Mouse (Mus musculus) kidney, postnatal 4 days (tissue): Measurements from ENCODE around the gene Coil.
A peak's percentile ranks its signal among the peaks of the same experiment; 100 is the strongest.
"Not testable (repeated sequence)": the region's sequence is repeated elsewhere in the genome, so short reads cannot be mapped to it uniquely, and the experiment has no call there.

ENCODE experiments used
- DNase-seq, 2 experiments: peaks; one replicate each; pipeline ENCODE4 v3.0.0; 2021; ENCODE audit warnings: mixed read lengths in 2 of 2

Coil gene

GRCm38 (mm10) chr11:89006404-89006803 lies 36.4 kb downstream of the Coil start:
- DNase-seq = no peak

- DNase-seq = no peak
Measured at GRCm38 (mm10) chr11:89007582-89007981, 37.5 kb downstream of the Coil start.

GRCm38 (mm10) chr11:89009066-89009465 lies 39.0 kb downstream of the Coil start:
- DNase-seq = no peak

GRCm38 (mm10) chr11:89009496-89009895 lies 39.4 kb downstream of the Coil start:
- no peak for DNase-seq

GRCm38 (mm10) chr11:89012241-89012640 lies 42.2 kb downstream of the Coil start:
- no peak for DNase-seq

GRCm38 (mm10) chr11:89017514-89018182 lies 47.6 kb downstream of the Coil start:
- no peak for DNase-seq

GRCm38 (mm10) chr11:89020681-89021305 lies 50.7 kb downstream of the Coil start:
- DNase-seq = no peak

GRCm38 (mm10) chr11:89021687-89022086 lies 51.6 kb downstream of the Coil start:
- no peak for DNase-seq

GRCm38 (mm10) chr11:89022120-89022731 lies 52.2 kb downstream of the Coil start:
- no peak for DNase-seq

- peak in 1 of 2 experiments; percentile 19 for DNase-seq
Measured at GRCm38 (mm10) chr11:89023477-89023876, 53.4 kb downstream of the Coil start.

GRCm38 (mm10) chr11:89024181-89024881 lies 54.3 kb downstream of the Coil start:
- peak; percentile 87 to 92 for DNase-seq

GRCm38 (mm10) chr11:89025603-89026002 lies 55.6 kb downstream of the Coil start:
- peak in 1 of 2 experiments; percentile 23 for DNase-seq

GRCm38 (mm10) chr11:89026117-89026516 lies 56.1 kb downstream of the Coil start:
- DNase-seq = no peak

- DNase-seq = peak in 1 of 2 experiments; percentile 24
Measured at GRCm38 (mm10) chr11:89027955-89028361, 57.9 kb downstream of the Coil start.

- DNase-seq = peak in 1 of 2 experiments; percentile 20
Measured at GRCm38 (mm10) chr11:89028871-89029405, 58.9 kb downstream of the Coil start.

GRCm38 (mm10) chr11:89030552-89030951 lies 60.5 kb downstream of the Coil start:
- DNase-seq = no peak

GRCm38 (mm10) chr11:89031189-89031588 lies 61.1 kb downstream of the Coil start:
- no peak for DNase-seq

GRCm38 (mm10) chr11:89034592-89034991 lies 64.5 kb downstream of the Coil start:
- DNase-seq = no peak

- no peak for DNase-seq
Measured at GRCm38 (mm10) chr11:89035552-89035951, 65.5 kb downstream of the Coil start.

- no peak for DNase-seq
Measured at GRCm38 (mm10) chr11:89038496-89038895, 68.4 kb downstream of the Coil start.

GRCm38 (mm10) chr11:89039325-89039724 lies 69.3 kb downstream of the Coil start:
- DNase-seq = peak; percentile 75 to 83

- DNase-seq = not testable (repeated sequence)
Measured at GRCm38 (mm10) chr11:89041073-89041472, 71.0 kb downstream of the Coil start.
